In the genomic region with DNA sequence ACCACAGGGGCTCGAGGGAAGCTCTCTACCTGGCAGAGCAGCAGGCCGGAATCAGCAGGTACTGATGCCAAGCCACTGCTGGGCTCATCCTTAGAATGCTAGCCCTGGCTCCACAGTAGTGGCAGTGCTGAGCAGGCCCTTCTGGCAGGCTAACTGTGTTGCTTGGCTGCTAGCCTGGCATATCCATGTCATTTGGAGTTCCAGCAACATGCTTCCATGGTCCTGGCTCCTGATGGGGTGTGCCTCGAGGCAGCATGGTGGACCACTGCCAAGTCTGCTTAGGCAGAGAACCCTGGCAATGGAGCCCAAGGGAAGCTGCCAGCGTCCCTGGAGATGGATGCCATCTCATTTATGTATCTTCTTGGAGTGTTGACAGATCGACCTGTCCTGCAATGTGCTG, we compare ENCODE assay signal across 8 mouse cellular contexts.
DNase-seq lines count a peak whose midpoint lies in the region; ATAC-seq and TF ChIP-seq lines count a peak whose summit lies in the region.

No protein-coding gene starts in this region.

- WGBS in lung, postnatal 0 days, result 66% methylated on average over 5 of the region's 5 CpGs
- 40% methylated on average over 5 of the region's 5 CpGs for WGBS in neural tube, embryonic 15.5 days
- WGBS in liver, postnatal 0 days (ENCODE audit: insufficient replicate concordance), result 54% methylated on average over 5 of the region's 5 CpGs

- intact Hi-C loops in gastrocnemius, postnatal 36 days (cut with DNase I), result no loop called here

- no peak overlapping the region for H3K9ac ChIP-seq in lung, postnatal 0 days (replicated peaks; ENCODE audit: low read depth)
- H3K9ac ChIP-seq in neural tube, embryonic 15.5 days (replicated peaks), result 0 out of 2 replicates have a peak overlapping the region, but pooled peaks have one; percentile 3
- H3K9ac ChIP-seq in liver, postnatal 0 days (replicated peaks), result no peak overlapping the region

- no peak overlapping the region for H3K27ac ChIP-seq in lung, postnatal 0 days (ENCODE audit: low read length)
- H3K27ac ChIP-seq in neural tube, embryonic 15.5 days (replicated peaks), result peak overlapping the region; percentile 61
- H3K27ac ChIP-seq in liver, postnatal 0 days (ENCODE audit: low read depth), result no peak overlapping the region

- H3K4me3 ChIP-seq in lung, postnatal 0 days (ENCODE audit: low read depth, low read length), result no peak overlapping the region
- H3K4me3 ChIP-seq in neural tube, embryonic 15.5 days (replicated peaks), result no peak overlapping the region
- H3K4me3 ChIP-seq in liver, postnatal 0 days (ENCODE audit: low read depth, low read length), result no peak overlapping the region

- H3K4me2 ChIP-seq in lung, postnatal 0 days (replicated peaks; ENCODE audit: low read depth, low read length), result no peak overlapping the region
- no peak overlapping the region for H3K4me2 ChIP-seq in neural tube, embryonic 15.5 days
- no peak overlapping the region for H3K4me2 ChIP-seq in liver, postnatal 0 days (ENCODE audit: low read depth, low read length)

- H3K36me3 ChIP-seq in lung, postnatal 0 days (ENCODE audit: insufficient read depth, low read length), result no peaks in the 10 kb centered on the region
- no peaks in the 10 kb centered on the region for H3K36me3 ChIP-seq in neural tube, embryonic 15.5 days
- H3K36me3 ChIP-seq in liver, postnatal 0 days (replicated peaks; ENCODE audit: insufficient read depth, low read length), result no peaks in the 10 kb centered on the region

- TF ChIP-seq EP300 in lung, postnatal 0 days (IDR thresholded peaks at IDR 0.05), result no peak
- TF ChIP-seq EP300 in liver, postnatal 0 days (IDR thresholded peaks at IDR 0.05; ENCODE audit: low read depth), result no peak

- no peaks in the 10 kb centered on the region for H3K4me1 ChIP-seq in lung, postnatal 0 days (ENCODE audit: insufficient read depth, low read depth, low read length)
- H3K4me1 ChIP-seq in neural tube, embryonic 15.5 days, result peaks cover 37% of the 10 kb centered on the region
- H3K4me1 ChIP-seq in liver, postnatal 0 days (ENCODE audit: insufficient read depth), result no peaks in the 10 kb centered on the region

- TF ChIP-seq CTCF in lung, postnatal 0 days (IDR thresholded peaks at IDR 0.05), result no peak
- no peak for TF ChIP-seq CTCF in liver, postnatal 0 days (IDR thresholded peaks at IDR 0.05; ENCODE audit: low read depth)

- H3K27me3 ChIP-seq in lung, postnatal 0 days (replicated peaks; ENCODE audit: insufficient read depth, low read length), result no peaks in the 10 kb centered on the region
- 0 out of 2 replicates have a peak, but pooled peaks cover 3% of the 10 kb centered on the region for H3K27me3 ChIP-seq in neural tube, embryonic 15.5 days (replicated peaks)
- H3K27me3 ChIP-seq in liver, postnatal 0 days (ENCODE audit: insufficient read depth, low read length), result no peaks in the 10 kb centered on the region

- DNase-seq in lung, postnatal 0 days (ENCODE audit: low spot score), result peak; percentile 10
- DNase-seq in lung, postnatal 25 days (ENCODE audit: low spot score), result no peak
- DNase-seq in cerebellum, adult 9-10 months, result peak; percentile 98
- DNase-seq in gastrocnemius, postnatal 36 days, result peak; percentile 51 to 61
- peak; percentile 59 to 80 for DNase-seq in layer of hippocampus, adult 18-20 months (ENCODE audit: low spot score in 2 of 2)
- DNase-seq in liver, postnatal 0 days, result no peak
- no peak for DNase-seq in urinary bladder, postnatal 36 days (ENCODE audit: low spot score in 2 of 2)

- ATAC-seq in lung, postnatal 0 days, result no peak
- peak; percentile 72 for ATAC-seq in neural tube, embryonic 15.5 days (ENCODE audit: low FRiP score)
- ATAC-seq in liver, postnatal 0 days, result no peak

- no peaks in the 10 kb centered on the region for H3K9me3 ChIP-seq in lung, postnatal 0 days (ENCODE audit: low read length)
- no peaks in the 10 kb centered on the region for H3K9me3 ChIP-seq in neural tube, embryonic 15.5 days (replicated peaks)
- H3K9me3 ChIP-seq in liver, postnatal 0 days (ENCODE audit: low read length), result no peaks in the 10 kb centered on the region

Comparison
In these comparisons a context has a peak if more than half of its experiments do, and no peak if none do; other contexts are left out.
1. DNase-seq: peak in lung, postnatal 0 days (single experiment), cerebellum, adult 9-10 months (single experiment), gastrocnemius, postnatal 36 days (2 of 2) and layer of hippocampus, adult 18-20 months (2 of 2); none in lung, postnatal 25 days (single experiment), liver, postnatal 0 days (single experiment) and urinary bladder, postnatal 36 days (0 of 2).